Mouse (Mus musculus): Measurements from ENCODE around the gene Gak. TPM values are rescaled to one million over a fixed set of nuclear protein-coding genes. Genes with fewer than 3 reads are reported as not detected.
A peak's percentile ranks its signal among the peaks of the same experiment; 100 is the strongest.
"Not testable (repeated sequence)": the region's sequence is repeated elsewhere in the genome, so short reads cannot be mapped to it uniquely, and the experiment has no call there.

The Gak gene
- polyA plus RNA-seq, 1 experiment: 64.1 TPM

GRCm38 (mm10) chr5:108646343-108646660, 16.7 kb upstream of the Gak start:
- no peak for TF ChIP-seq GATA1 (IDR thresholded peaks at IDR 0.05; ENCODE audit: borderline replicate concordance, low read length)
- TF ChIP-seq FLI1 (IDR thresholded peaks at IDR 0.05; ENCODE audit: low read length): no peak
- Histone ChIP-seq H3K9me3 (no peaks in the 10 kb centered on the region), H3K4me1 (no peaks in the 10 kb centered on the region), H3K4me3 (replicated peaks) (no peak overlapping the region), H3K36me3 (replicated peaks; ENCODE audit: low read length) (peaks cover 100% of the 10 kb centered on the region), H3K27me3 (replicated peaks) (no peaks in the 10 kb centered on the region)

- no peak overlapping the region for H3K4me3 ChIP-seq (replicated peaks)
- H3K27me3 ChIP-seq (replicated peaks): no peaks in the 10 kb centered on the region
- H3K9me3 ChIP-seq: no peaks in the 10 kb centered on the region
- no peaks in the 10 kb centered on the region for H3K4me1 ChIP-seq
- TF ChIP-seq FLI1 (IDR thresholded peaks at IDR 0.05; ENCODE audit: low read length): no peak
- H3K36me3 ChIP-seq (replicated peaks; ENCODE audit: low read length): peaks cover 100% of the 10 kb centered on the region
These were observed 16.2 kb upstream of the Gak start for GRCm38 (mm10) chr5:108645651-108646342.

GRCm38 (mm10) chr5:108643674-108644073, 14.1 kb upstream of the Gak start:
- H3K9me3 ChIP-seq: no peaks in the 10 kb centered on the region
- peaks cover 93% of the 10 kb centered on the region for H3K36me3 ChIP-seq (replicated peaks; ENCODE audit: low read length)
- no peaks in the 10 kb centered on the region for H3K27me3 ChIP-seq (replicated peaks)
- TF ChIP-seq GATA1 (IDR thresholded peaks at IDR 0.05; ENCODE audit: borderline replicate concordance, low read length) (no peak), FLI1 (IDR thresholded peaks at IDR 0.05; ENCODE audit: low read length) (no peak)
- no peaks in the 10 kb centered on the region for H3K4me1 ChIP-seq
- no peak overlapping the region for H3K4me3 ChIP-seq (replicated peaks)

- H3K4me1 ChIP-seq: peaks cover 16% of the 10 kb centered on the region; the same call in 1 of the 2 replicates
- TF ChIP-seq GATA1 (IDR thresholded peaks at IDR 0.05; ENCODE audit: borderline replicate concordance, low read length): no peak
- no peak for TF ChIP-seq FLI1 (IDR thresholded peaks at IDR 0.05; ENCODE audit: low read length)
- no peaks in the 10 kb centered on the region for H3K9me3 ChIP-seq
- H3K36me3 ChIP-seq (replicated peaks; ENCODE audit: low read length): peaks cover 37% of the 10 kb centered on the region
- H3K27me3 ChIP-seq (replicated peaks): no peaks in the 10 kb centered on the region
- H3K4me3 ChIP-seq (replicated peaks): no peak overlapping the region
These were observed 6.6 kb upstream of the Gak start for GRCm38 (mm10) chr5:108636172-108636571.

- H3K27me3 ChIP-seq (replicated peaks); H3K4me3 ChIP-seq (replicated peaks); H3K9me3 ChIP-seq: not testable (repeated sequence)
- Histone ChIP-seq H3K36me3 (replicated peaks; ENCODE audit: low read length) (peaks cover 19% of the 10 kb centered on the region), H3K4me1 (peaks cover 27% of the 10 kb centered on the region)
These were observed 4.5 kb upstream of the Gak start for GRCm38 (mm10) chr5:108634088-108634487.

GRCm38 (mm10) chr5:108633676-108634075, 4.1 kb upstream of the Gak start:
- Histone ChIP-seq H3K9me3 (no peaks in the 10 kb centered on the region), H3K4me3 (replicated peaks) (no peak overlapping the region), H3K36me3 (replicated peaks; ENCODE audit: low read length) (peaks cover 19% of the 10 kb centered on the region), H3K27me3 (replicated peaks) (no peaks in the 10 kb centered on the region), H3K4me1 (peaks cover 29% of the 10 kb centered on the region)
- TF ChIP-seq GATA1 (IDR thresholded peaks at IDR 0.05; ENCODE audit: borderline replicate concordance, low read length) (no peak), FLI1 (IDR thresholded peaks at IDR 0.05; ENCODE audit: low read length) (no peak)

- Histone ChIP-seq H3K27me3 (replicated peaks) (no peaks in the 10 kb centered on the region), H3K4me3 (replicated peaks) (peak overlapping the region; percentile 100), H3K36me3 (replicated peaks; ENCODE audit: low read length) (peaks cover 12% of the 10 kb centered on the region), H3K9me3 (no peaks in the 10 kb centered on the region), H3K4me1 (peaks cover 55% of the 10 kb centered on the region)
- TF ChIP-seq FLI1 (IDR thresholded peaks at IDR 0.05; ENCODE audit: low read length): no peak
- no peak for TF ChIP-seq GATA1 (IDR thresholded peaks at IDR 0.05; ENCODE audit: borderline replicate concordance, low read length)
These were observed 493 bp downstream of the Gak start for GRCm38 (mm10) chr5:108628891-108629633.

- TF ChIP-seq FLI1 (IDR thresholded peaks at IDR 0.05; ENCODE audit: low read length): no peak
- H3K9me3 ChIP-seq: no peaks in the 10 kb centered on the region
- peak overlapping the region; percentile 69 for H3K4me3 ChIP-seq (replicated peaks)
- peaks cover 75% of the 10 kb centered on the region for H3K4me1 ChIP-seq
- peaks cover 41% of the 10 kb centered on the region for H3K36me3 ChIP-seq (replicated peaks; ENCODE audit: low read length)
- no peaks in the 10 kb centered on the region for H3K27me3 ChIP-seq (replicated peaks)
These were observed 3.4 kb downstream of the Gak start for GRCm38 (mm10) chr5:108626050-108626660.

GRCm38 (mm10) chr5:108621870-108622269, 7.7 kb downstream of the Gak start:
- peaks cover 76% of the 10 kb centered on the region for H3K36me3 ChIP-seq (replicated peaks; ENCODE audit: low read length)

GRCm38 (mm10) chr5:108610426-108610825, 19.1 kb downstream of the Gak start:
- TF ChIP-seq FLI1 (IDR thresholded peaks at IDR 0.05; ENCODE audit: low read length) (no peak), GATA1 (IDR thresholded peaks at IDR 0.05; ENCODE audit: borderline replicate concordance, low read length) (no peak)
- Histone ChIP-seq H3K9me3 (no peaks in the 10 kb centered on the region), H3K27me3 (replicated peaks) (no peaks in the 10 kb centered on the region), H3K4me3 (replicated peaks) (no peak overlapping the region), H3K4me1 (peaks cover 11% of the 10 kb centered on the region), H3K36me3 (replicated peaks; ENCODE audit: low read length) (peaks cover 98% of the 10 kb centered on the region)

More at GRCm38 (mm10) chr5:108621870-108622269, 7.7 kb downstream of the Gak start:
- no peaks in the 10 kb centered on the region for H3K27me3 ChIP-seq (replicated peaks)
- TF ChIP-seq GATA1 (IDR thresholded peaks at IDR 0.05; ENCODE audit: borderline replicate concordance, low read length) (no peak), FLI1 (IDR thresholded peaks at IDR 0.05; ENCODE audit: low read length) (no peak)
- peaks cover 54% of the 10 kb centered on the region for H3K4me1 ChIP-seq
- no peaks in the 10 kb centered on the region for H3K9me3 ChIP-seq
- no peak overlapping the region for H3K4me3 ChIP-seq (replicated peaks)
